Mouse (Mus musculus) limb, embryonic 12.5 days (tissue): ENCODE measurements around the gene Olfr1512. TPM values are rescaled to one million over a fixed set of nuclear protein-coding genes. Genes with fewer than 3 reads are reported as not detected.
A peak's percentile ranks its signal among the peaks of the same experiment; 100 is the strongest.
"Not testable (repeated sequence)": the region's sequence is repeated elsewhere in the genome, so short reads cannot be mapped to it uniquely, and the experiment has no call there.

ENCODE experiments used
- ATAC-seq: fragments of 200-750 bp; cut with Nextera tagmentation; 2 replicates; pipeline ENCODE4 v1.8.0; 2017; ENCODE audit warnings: low read depth, moderate TSS enrichment; ENCODE audit not compliant: insufficient number of reproducible peaks, insufficient read depth, low FRiP score, low TSS enrichment
- H3K27ac ChIP-seq: fragments of 300-500 bp; sonication (generic); 2 replicates; pipeline ENCODE4 v1.5.1; 2016; ENCODE audit warnings: mild to moderate bottlenecking, moderate library complexity
- H3K27me3 ChIP-seq: fragments of 300-500 bp; sonication (generic); 2 replicates; pipeline ENCODE4 v1.6.1; 2016; ENCODE audit warnings: mild to moderate bottlenecking, moderate library complexity
- H3K36me3 ChIP-seq: fragments of 300-500 bp; sonication (generic); 2 replicates; pipeline ENCODE4 v1.6.1; 2016; ENCODE audit warnings: mild to moderate bottlenecking, moderate library complexity
- H3K4me1 ChIP-seq: fragments of 300-500 bp; sonication (generic); replicated peaks from 2 replicates; pipeline ENCODE4 v1.6.1; 2016
- H3K4me2 ChIP-seq: fragments of 300-500 bp; sonication (generic); 2 replicates; pipeline ENCODE4 v1.6.1; 2016; ENCODE audit warnings: mild to moderate bottlenecking, moderate library complexity
- H3K4me3 ChIP-seq: fragments of 300-500 bp; sonication (generic); replicated peaks from 2 replicates; pipeline ENCODE4 v1.5.1; 2016; ENCODE audit warnings: mild to moderate bottlenecking
- H3K9ac ChIP-seq: fragments of 300-500 bp; sonication (generic); replicated peaks from 2 replicates; pipeline ENCODE4 v1.6.1; 2016; ENCODE audit warnings: mild to moderate bottlenecking, moderate library complexity
- H3K9me3 ChIP-seq: fragments of 300-500 bp; sonication (generic); 2 replicates; pipeline ENCODE4 v1.6.1; 2016; ENCODE audit warnings: mild to moderate bottlenecking, moderate library complexity
- WGBS: fragments of 180-500 bp; shearing (Covaris S2); methylation state at CpG from one replicate; pipeline ENCODE4 v1.1.7; 2016; 5-methylcytosine and 5-hydroxymethylcytosine counted together
- polyA plus RNA-seq: library from polyadenylated mRNA; unstranded; fragments of >200 nt; fragmentation: Nextera tagmentation; extraction: Ambion mirVana; gene quantifications from 2 replicates; pipeline ENCODE4 v1.2.1, GENCODE M21; 2016

The Olfr1512 gene
- polyA plus RNA-seq = not detected in 2 replicates

DNA sequence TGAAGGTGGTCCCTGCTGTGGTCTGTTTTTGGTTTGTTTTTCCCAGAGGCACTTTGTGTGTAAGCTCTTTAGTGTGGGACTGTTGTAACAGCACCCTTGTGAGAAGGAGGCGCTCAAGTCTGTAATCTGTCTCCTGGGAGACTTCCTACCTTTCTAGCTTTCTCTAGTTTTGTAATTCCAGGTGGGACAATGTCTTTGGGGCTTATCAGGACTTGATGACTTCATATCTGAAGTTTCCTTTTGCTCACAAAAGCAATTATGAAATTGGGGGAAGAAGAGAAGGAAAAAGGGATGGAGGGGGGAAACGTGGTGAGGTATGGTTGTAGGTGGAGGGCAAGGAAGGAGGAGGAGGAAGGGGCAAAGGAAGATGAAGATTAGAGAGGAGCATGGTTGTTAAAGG is at the start of gene Olfr1512:
Olfr1512 (minus strand) TSS at position 101 of the 400 bp plus-strand sequence.
- no peak within 1 kb of the TSS for H3K4me3 ChIP-seq
- no peaks in the 10 kb centered on the region for H3K4me1 ChIP-seq
- WGBS = 79% methylated on average over 2 of the region's 2 CpGs
- no peaks in the 10 kb centered on the region for H3K36me3 ChIP-seq
- H3K9ac ChIP-seq = no peak within 1 kb of the TSS
- H3K27me3 ChIP-seq = no peaks in the 10 kb centered on the region
- H3K27ac ChIP-seq = no peak within 1 kb of the TSS
- no peak within 1 kb of the TSS for H3K4me2 ChIP-seq
- no peak for ATAC-seq
- H3K9me3 ChIP-seq = no peaks in the 10 kb centered on the region

GRCm38 (mm10) chr14:52427686-52428085 is 48.7 kb upstream of the Olfr1512 start:
- 92% methylated on average over 1 of the region's 1 CpGs for WGBS
- H3K4me1 ChIP-seq = no peaks in the 10 kb centered on the region
- no peak for ATAC-seq
- no peak overlapping the region for H3K27ac ChIP-seq
- H3K9ac ChIP-seq = no peak overlapping the region
- H3K27me3 ChIP-seq = no peaks in the 10 kb centered on the region
- H3K9me3 ChIP-seq = no peaks in the 10 kb centered on the region
- H3K4me2 ChIP-seq = no peak overlapping the region
- no peak overlapping the region for H3K4me3 ChIP-seq
- no peaks in the 10 kb centered on the region for H3K36me3 ChIP-seq

DNA sequence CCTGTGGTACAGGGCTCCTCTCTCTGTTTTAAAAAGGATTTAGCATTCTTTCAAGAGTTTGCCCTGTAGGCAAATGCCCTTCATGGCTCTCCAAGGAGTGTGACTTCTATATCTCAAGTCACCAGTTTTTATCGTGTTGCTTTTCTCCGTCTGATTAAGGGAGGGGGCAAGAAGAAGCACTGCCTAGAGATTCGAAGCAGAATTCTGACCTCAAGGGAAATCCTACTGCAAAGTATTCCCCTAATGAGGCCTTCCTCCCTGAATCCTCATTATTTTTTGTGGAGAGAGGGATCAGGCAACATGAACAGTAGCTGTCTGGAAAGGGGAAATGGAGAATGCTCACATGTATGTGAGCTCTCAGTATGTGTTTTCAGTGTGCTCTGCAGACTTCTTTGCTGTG is 35.3 kb upstream of the Olfr1512 start, which contains the start of gene Olfr1510:
Olfr1510 (minus strand) TSS at position 101 of the 400 bp plus-strand sequence.
- Histone ChIP-seq H3K27ac (no peak within 1 kb of the TSS), H3K27me3 (no peaks in the 10 kb centered on the region), H3K4me2 (no peak within 1 kb of the TSS), H3K4me1 (no peaks in the 10 kb centered on the region), H3K9ac (no peak within 1 kb of the TSS), H3K36me3 (no peaks in the 10 kb centered on the region), H3K9me3 (no peaks in the 10 kb centered on the region), H3K4me3 (no peak within 1 kb of the TSS)
- 87% methylated on average over 3 of the region's 3 CpGs for WGBS
- ATAC-seq = no peak

DNA sequence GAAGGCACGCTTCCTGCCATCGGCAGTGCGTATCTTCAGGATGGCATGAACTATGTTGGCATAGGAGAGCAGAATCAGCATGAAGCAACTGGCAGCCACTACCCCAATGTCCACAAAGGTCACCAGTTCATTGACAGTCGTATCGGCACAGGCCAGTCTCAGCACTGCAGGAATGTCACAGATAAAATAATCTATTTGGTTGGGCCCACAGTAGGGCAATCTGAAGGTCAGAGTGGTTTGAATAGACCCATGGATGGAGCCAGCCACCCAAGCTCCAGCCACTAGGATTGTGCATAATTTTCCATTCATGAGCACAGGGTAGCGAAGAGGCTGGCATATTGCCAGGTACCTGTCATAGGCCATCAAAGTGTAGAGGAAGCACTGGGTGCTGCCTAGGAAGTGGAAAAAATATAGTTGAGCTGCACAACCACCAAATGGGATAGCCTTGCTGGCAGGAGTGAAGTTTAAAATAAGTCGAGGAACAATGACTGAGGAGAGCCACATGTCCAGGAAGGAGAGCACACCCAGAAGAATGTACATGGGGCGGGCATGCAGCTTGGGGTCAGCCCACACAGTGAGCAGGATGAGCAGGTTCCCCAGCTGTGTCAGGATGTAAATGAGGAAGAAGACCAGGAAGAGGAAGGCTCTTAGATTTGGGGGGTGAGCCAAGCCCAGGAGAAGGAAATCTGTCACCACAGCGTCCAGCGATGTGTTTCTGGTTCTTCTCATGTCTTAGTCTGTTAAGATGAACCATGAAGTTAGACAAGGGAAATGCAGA is 31.4 kb upstream of the Olfr1512 start:
- ATAC-seq, H3K27ac ChIP-seq, H3K27me3 ChIP-seq, H3K9ac ChIP-seq, H3K36me3 ChIP-seq, H3K4me1 ChIP-seq, H3K4me2 ChIP-seq, H3K4me3 ChIP-seq, H3K9me3 ChIP-seq: not testable (repeated sequence)
- 92% methylated on average over 8 of the region's 10 CpGs for WGBS

GRCm38 (mm10) chr14:52397279-52397678 is 18.3 kb upstream of the Olfr1512 start, which contains the start of gene Olfr1511:
TSS of gene Olfr1511 (minus strand) at chr14:52397379.
- WGBS = 75% methylated on average over 4 of the region's 4 CpGs

GRCm38 (mm10) chr14:52390084-52390848 is 11.3 kb upstream of the Olfr1512 start:
- not testable (repeated sequence) for ATAC-seq, H3K36me3 ChIP-seq, H3K4me1 ChIP-seq, H3K4me3 ChIP-seq, H3K9me3 ChIP-seq, H3K27me3 ChIP-seq, H3K4me2 ChIP-seq, H3K9ac ChIP-seq, H3K27ac ChIP-seq
- 93% methylated on average over 9 of the region's 9 CpGs for WGBS

More at GRCm38 (mm10) chr14:52397279-52397678, 18.3 kb upstream of the Olfr1512 start, which contains the start of gene Olfr1511:
- Histone ChIP-seq H3K27me3 (no peaks in the 10 kb centered on the region), H3K9ac (no peak within 1 kb of the TSS), H3K4me1 (no peaks in the 10 kb centered on the region), H3K9me3 (no peaks in the 10 kb centered on the region), H3K36me3 (no peaks in the 10 kb centered on the region), H3K27ac (no peak within 1 kb of the TSS), H3K4me2 (no peak within 1 kb of the TSS), H3K4me3 (no peak within 1 kb of the TSS)
- no peak for ATAC-seq

GRCm38 (mm10) chr14:52368741-52369140 is 10.2 kb downstream of the Olfr1512 start:
- WGBS = 94% methylated on average over 3 of the region's 3 CpGs
- ATAC-seq = no peak

GRCm38 (mm10) chr14:52356308-52356707 is 22.7 kb downstream of the Olfr1512 start, which contains the start of gene Olfr1513:
TSS of gene Olfr1513 (minus strand) at chr14:52356408.
- Histone ChIP-seq H3K4me1 (no peaks in the 10 kb centered on the region), H3K4me2 (no peak within 1 kb of the TSS), H3K9ac (no peak within 1 kb of the TSS), H3K9me3 (no peaks in the 10 kb centered on the region), H3K27me3 (no peaks in the 10 kb centered on the region), H3K27ac (no peak within 1 kb of the TSS), H3K36me3 (no peaks in the 10 kb centered on the region), H3K4me3 (no peak within 1 kb of the TSS)
- no peak for ATAC-seq
- WGBS = 71% methylated on average over 4 of the region's 4 CpGs

More at GRCm38 (mm10) chr14:52368741-52369140, 10.2 kb downstream of the Olfr1512 start:
- Histone ChIP-seq H3K9ac (no peak overlapping the region), H3K4me2 (no peak overlapping the region), H3K36me3 (no peaks in the 10 kb centered on the region), H3K4me3 (no peak overlapping the region), H3K27ac (no peak overlapping the region), H3K9me3 (no peaks in the 10 kb centered on the region), H3K27me3 (no peaks in the 10 kb centered on the region), H3K4me1 (no peaks in the 10 kb centered on the region)

DNA sequence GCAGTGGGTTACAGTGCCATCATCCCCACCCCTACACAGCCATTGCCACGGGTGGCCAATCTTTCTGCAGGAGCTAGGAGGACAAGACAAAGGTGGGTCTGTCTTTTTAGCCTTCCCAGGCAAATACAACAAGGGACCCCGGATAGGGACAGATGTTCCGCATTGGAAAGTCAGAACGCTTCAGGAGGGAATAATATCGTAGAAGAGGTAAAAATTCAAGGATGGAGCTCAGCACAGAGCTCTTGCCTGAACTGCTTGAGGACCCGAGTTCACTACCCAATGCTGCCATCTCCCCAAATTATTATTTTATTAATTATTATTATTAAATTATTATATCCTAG is 39.5 kb downstream of the Olfr1512 start:
- Histone ChIP-seq H3K4me1 (no peaks in the 10 kb centered on the region), H3K27me3 (peaks cover 13% of the 10 kb centered on the region; the same call in 1 of the 2 replicates), H3K9ac (no peak overlapping the region), H3K27ac (no peak overlapping the region), H3K36me3 (no peaks in the 10 kb centered on the region), H3K9me3 (peaks cover 5% of the 10 kb centered on the region), H3K4me2 (no peak overlapping the region), H3K4me3 (no peak overlapping the region)
- 81% methylated on average over 6 of the region's 6 CpGs for WGBS
- no peak for ATAC-seq

DNA sequence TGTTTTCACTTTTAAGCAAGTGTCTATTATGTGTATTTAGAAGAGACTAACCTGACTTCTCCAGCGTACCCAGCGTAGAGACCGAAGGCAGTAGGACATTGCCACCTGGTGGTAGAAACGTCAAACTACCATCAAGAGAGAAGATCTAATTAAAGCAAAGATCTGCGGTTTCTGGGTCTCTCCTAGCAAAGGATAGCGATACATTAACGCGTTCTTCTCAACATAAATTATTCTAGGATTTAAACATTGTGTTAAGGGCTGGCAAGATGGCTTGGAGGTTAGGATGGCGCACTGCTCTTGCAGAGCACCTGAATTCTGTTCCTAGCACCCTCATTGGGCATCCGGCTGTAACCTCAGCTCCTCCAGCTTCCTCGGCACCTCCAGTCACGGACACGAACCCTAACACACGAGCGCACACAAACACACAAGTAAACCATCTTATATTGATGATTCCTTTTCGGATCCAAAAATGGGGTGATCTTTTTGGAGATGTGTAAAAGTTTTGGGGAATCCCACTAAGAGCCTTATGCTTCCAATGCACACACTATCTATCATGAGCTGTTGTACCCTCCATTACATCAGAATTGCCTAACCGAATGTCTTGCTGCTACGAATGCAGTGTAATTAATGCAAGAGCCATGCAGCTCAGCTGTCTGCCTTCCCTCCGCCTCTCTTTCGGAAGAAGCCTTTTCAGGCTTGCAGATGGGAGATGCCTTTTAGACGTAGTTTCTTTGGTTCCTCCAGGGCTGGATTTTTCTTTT is 40.0 kb downstream of the Olfr1512 start:
- no peaks in the 10 kb centered on the region for H3K36me3 ChIP-seq
- no peaks in the 10 kb centered on the region for H3K9me3 ChIP-seq
- H3K4me1 ChIP-seq = no peaks in the 10 kb centered on the region
- WGBS = 29% methylated on average over 21 of the region's 21 CpGs
- peak overlapping the region; percentile 10; the same call in 1 of the 2 replicates for H3K4me3 ChIP-seq
- peaks cover 13% of the 10 kb centered on the region; the same call in 1 of the 2 replicates for H3K27me3 ChIP-seq
- H3K9ac ChIP-seq = 0 out of 2 replicates have a peak overlapping the region, but pooled peaks have one; percentile 19
- no peak overlapping the region for H3K27ac ChIP-seq
- H3K4me2 ChIP-seq = peak overlapping the region; percentile 41
- ATAC-seq = no peak

- no peaks in the 10 kb centered on the region for H3K36me3 ChIP-seq
- no peaks in the 10 kb centered on the region for H3K9me3 ChIP-seq
- 90% methylated on average over 2 of the region's 3 CpGs for WGBS
- H3K4me2 ChIP-seq = no peak overlapping the region
- no peak overlapping the region for H3K27ac ChIP-seq
- H3K4me1 ChIP-seq = peaks cover 4% of the 10 kb centered on the region; the same call in 1 of the 2 replicates
- H3K9ac ChIP-seq = no peak overlapping the region
- H3K27me3 ChIP-seq = peaks cover 47% of the 10 kb centered on the region
- no peak overlapping the region for H3K4me3 ChIP-seq
- ATAC-seq = no peak
Measured at GRCm38 (mm10) chr14:52332171-52332570, 46.8 kb downstream of the Olfr1512 start.
